Mouse (Mus musculus) cerebellum, adult 2 months (tissue): ENCODE measurements at regions not wholly inside any gene's neighbourhood (a gene's known extent, or its start where the extent isn't known, plus 50 kb on each side); places are given as distances from the start of the nearest gene placed in this dataset.
A peak's percentile ranks its signal among the peaks of the same experiment; 100 is the strongest.

Experiments used
- DNase-seq, 2 experiments: peaks; one replicate each; pipeline ENCODE4 v3.0.0; 2021
- H3K27ac ChIP-seq: fragments of 200-500 bp; 2 replicates; pipeline ENCODE4 v1.5.1; 2012; ENCODE audit warnings: low read length, control low read depth, inconsistent platforms; ENCODE audit not compliant: insufficient read depth
- H3K27me3 ChIP-seq: fragments of 200-500 bp; 2 replicates; pipeline ENCODE4 v1.6.1; 2012; ENCODE audit warnings: inconsistent platforms, mild to moderate bottlenecking, low read length, moderate library complexity; ENCODE audit not compliant: control insufficient read depth, insufficient read depth
- H3K4me1 ChIP-seq: fragments of 200-500 bp; 2 replicates; pipeline ENCODE4 v1.6.1; 2011; ENCODE audit warnings: low read length; ENCODE audit not compliant: control insufficient read depth, insufficient read depth
- H3K4me3 ChIP-seq: fragments of 200-500 bp; replicated peaks from 2 replicates; pipeline ENCODE3; 2011; ENCODE audit warnings: mild to moderate bottlenecking, low read depth, low read length, control low read depth; ENCODE audit not compliant: insufficient read depth
- CTCF ChIP-seq: fragments of 200-500 bp; IDR thresholded peaks from 2 replicates; pipeline ENCODE4 v1.5.1; 2011; ENCODE audit warnings: low read depth, mild to moderate bottlenecking, control low read depth, low read length, moderate library complexity, borderline replicate concordance; ENCODE audit not compliant: insufficient read depth
- POLR2A ChIP-seq: fragments of 200-500 bp; IDR thresholded peaks from 2 replicates; pipeline ENCODE4 v1.6.1; 2011; ENCODE audit warnings: low read length, control low read depth, borderline replicate concordance; ENCODE audit not compliant: insufficient read depth
- WGBS: fragments of 180-500 bp; shearing (Covaris S2); methylation state at CpG from one replicate; pipeline ENCODE4 v1.1.7; 2018; 5-methylcytosine and 5-hydroxymethylcytosine counted together

DNA sequence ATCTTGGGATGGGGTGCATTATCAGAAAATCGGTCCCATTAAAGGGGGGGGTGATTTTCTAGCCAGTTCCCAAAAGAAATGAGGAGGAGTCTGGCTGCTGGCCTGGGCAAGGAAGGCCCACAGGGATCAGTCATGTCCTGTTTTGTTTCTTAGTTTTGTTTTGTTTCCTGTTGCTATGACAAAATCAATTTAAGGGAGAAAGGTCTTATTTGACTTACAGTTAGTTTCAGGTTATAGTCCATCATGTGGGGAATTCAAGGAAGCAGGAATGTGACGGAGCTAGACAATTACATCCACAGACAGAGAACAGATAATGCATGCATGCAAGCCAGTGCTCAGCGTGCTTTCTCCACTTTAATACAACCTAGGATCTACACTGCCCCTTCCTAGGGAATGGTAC, 101.1 kb downstream of the Rplp1 start:
- no peak overlapping the region for H3K27ac ChIP-seq
- H3K4me1 ChIP-seq: peaks cover 10% of the 10 kb centered on the region; the same call in 1 of the 2 replicates
- TF ChIP-seq POLR2A (no peak), CTCF (no peak)
- no peak overlapping the region for H3K4me3 ChIP-seq
- 93% methylated on average over 3 of the region's 3 CpGs for whole genome bisulfite sequencing
- H3K27me3 ChIP-seq: no peaks in the 10 kb centered on the region
- DNase-seq: no peak

DNA sequence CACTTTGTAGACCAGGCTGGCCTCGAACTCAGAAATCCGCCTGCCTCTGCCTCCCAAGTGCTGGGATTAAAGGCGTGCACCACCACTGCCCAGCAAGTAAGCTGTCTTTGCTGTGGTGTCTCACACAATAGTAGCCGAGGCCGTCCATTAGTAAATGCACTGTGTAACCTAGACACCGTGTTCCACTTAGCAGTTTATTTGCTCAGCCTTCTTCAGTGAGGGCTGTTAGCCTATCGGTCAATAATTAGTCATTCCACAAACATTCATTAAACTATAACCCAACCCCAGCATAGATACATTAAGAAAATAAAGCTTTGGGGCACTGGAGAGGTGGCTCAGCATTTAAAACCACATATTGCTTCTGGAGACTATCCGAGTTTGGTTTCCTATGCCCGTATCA, 102.0 kb downstream of the Rplp1 start:
- Histone ChIP-seq H3K4me3 (no peak overlapping the region), H3K27me3 (no peaks in the 10 kb centered on the region), H3K4me1 (peaks cover 14% of the 10 kb centered on the region), H3K27ac (no peak overlapping the region)
- DNase-seq: no peak
- 99% methylated on average over 9 of the region's 9 CpGs for WGBS
- TF ChIP-seq POLR2A (no peak), CTCF (no peak)

DNA sequence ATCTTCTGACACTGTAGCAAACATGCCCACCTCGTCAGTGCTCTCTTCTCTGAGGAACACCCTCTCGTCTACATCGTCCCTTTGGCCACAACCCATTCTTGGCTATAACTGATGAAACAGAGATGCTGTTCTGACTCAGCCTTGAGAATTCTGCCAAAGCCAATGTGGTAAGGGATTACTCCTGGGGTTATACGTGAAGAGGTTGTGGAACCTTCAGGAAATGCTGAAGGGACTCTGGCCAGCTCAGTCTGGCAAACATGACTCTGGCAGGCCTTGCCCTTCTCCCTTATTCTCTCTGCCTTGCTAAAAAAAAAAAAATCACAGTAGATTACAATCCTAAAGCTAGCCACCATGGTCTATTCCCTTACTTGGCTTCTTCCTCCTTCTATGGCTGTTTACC, 103.9 kb downstream of the Rplp1 start:
- 29% methylated on average over 4 of the region's 4 CpGs for WGBS
- TF ChIP-seq CTCF: no peak
- TF ChIP-seq POLR2A: no peak

DNA sequence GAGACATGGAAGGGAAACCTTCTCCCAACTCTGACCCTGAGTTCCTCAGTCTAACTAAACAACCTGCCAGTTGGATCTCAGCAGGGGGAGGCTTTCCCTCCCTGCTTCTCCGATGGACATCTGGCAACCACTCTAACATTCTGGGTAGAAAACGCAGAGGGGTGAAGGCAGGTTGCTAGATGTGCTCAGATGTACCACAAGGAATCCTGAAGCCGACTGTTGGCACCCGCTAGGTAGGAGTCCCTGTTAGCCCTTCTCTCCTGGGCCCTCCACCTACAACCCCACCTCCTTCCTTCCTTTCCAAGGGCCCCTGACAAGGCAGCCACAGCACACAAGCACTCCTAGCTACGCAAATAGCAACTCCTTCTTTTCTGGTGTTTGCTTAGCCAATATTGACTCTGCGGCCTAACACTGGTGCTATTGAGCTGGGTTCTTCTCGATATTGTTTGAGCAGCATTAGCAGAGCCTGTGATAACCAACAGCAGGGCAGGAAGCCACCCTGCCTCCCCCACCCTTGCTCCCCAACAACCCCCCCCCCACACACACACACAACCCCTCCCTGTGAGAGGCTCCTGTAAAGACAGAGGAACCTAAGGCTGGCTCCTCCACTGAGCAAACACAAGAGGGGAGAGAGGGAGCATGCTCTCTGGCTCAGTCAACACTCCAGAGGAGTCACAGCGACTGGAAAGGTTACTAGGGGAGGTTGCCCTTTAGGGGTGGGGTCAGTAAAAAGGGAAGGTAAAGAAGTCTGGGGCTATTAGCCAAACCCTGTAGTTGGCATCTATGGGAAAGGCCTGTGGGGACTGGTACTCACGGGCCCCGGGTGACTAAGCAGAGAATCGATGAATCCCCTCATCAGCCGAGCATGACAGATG, 105.8 kb downstream of the Rplp1 start:
- whole genome bisulfite sequencing: 81% methylated on average over 12 of the region's 12 CpGs
- DNase-seq: no peak
- no peak overlapping the region for H3K4me3 ChIP-seq
- TF ChIP-seq POLR2A: no peak
- peaks cover 24% of the 10 kb centered on the region for H3K4me1 ChIP-seq
- H3K27ac ChIP-seq: no peak overlapping the region
- H3K27me3 ChIP-seq: no peaks in the 10 kb centered on the region

More for the DNA sequence above, 103.9 kb downstream of the Rplp1 start:
- Histone ChIP-seq H3K4me3 (no peak overlapping the region), H3K27me3 (no peaks in the 10 kb centered on the region), H3K4me1 (peaks cover 24% of the 10 kb centered on the region), H3K27ac (no peak overlapping the region)
- peak in 1 of 2 experiments; percentile 53 for DNase-seq

DNA sequence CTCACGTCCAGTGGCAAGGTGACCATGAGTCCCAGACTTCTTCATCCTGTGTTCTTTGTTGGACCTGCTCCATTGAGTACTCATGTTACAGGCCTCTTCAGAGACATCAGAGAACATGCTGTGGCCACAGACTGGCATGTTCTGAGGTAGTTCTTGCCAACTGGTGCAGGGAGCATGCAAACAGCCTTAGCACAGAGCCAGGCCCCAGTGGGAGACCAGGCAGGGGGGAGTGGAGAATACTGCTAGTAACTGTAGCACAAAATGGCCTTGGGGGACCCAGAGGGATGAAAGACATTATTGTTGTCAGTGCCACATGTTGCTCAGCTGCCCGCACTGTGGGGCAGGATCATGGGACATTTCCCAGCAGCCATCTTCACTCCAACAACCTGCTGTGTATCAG, 108.4 kb downstream of the Rplp1 start:
- WGBS: 82% methylated on average over 2 of the region's 2 CpGs
- Histone ChIP-seq H3K4me1 (peaks cover 21% of the 10 kb centered on the region), H3K27ac (no peak overlapping the region), H3K27me3 (no peaks in the 10 kb centered on the region), H3K4me3 (no peak overlapping the region)
- no peak for TF ChIP-seq CTCF
- no peak for TF ChIP-seq POLR2A
- peak in 1 of 2 experiments; percentile 17 for DNase-seq

DNA sequence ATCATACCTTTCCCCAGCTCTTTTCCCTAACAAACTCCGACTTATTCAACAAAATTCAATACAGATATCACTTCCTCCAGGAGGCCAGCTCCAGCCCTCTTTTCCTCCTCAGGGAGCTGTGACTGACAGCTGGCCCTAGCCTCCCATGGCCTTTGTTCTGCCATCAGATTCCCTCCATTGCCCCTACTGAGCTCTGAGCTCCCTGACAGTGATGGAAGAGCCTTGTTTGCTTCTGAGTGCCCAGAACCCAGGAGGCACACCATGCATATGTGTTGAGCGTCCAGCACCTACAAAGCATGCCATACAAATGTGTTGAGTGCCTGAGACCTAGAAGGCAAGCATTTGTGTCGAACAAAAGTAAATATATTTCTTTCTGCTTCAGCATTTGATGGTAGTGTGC, 110.8 kb downstream of the Rplp1 start:
- no peak for TF ChIP-seq POLR2A
- TF ChIP-seq CTCF: no peak
- Histone ChIP-seq H3K4me1 (peaks cover 15% of the 10 kb centered on the region), H3K4me3 (no peak overlapping the region), H3K27ac (no peak overlapping the region), H3K27me3 (no peaks in the 10 kb centered on the region)
- WGBS: 84% methylated on average over 3 of the region's 3 CpGs
- no peak for DNase-seq

DNA sequence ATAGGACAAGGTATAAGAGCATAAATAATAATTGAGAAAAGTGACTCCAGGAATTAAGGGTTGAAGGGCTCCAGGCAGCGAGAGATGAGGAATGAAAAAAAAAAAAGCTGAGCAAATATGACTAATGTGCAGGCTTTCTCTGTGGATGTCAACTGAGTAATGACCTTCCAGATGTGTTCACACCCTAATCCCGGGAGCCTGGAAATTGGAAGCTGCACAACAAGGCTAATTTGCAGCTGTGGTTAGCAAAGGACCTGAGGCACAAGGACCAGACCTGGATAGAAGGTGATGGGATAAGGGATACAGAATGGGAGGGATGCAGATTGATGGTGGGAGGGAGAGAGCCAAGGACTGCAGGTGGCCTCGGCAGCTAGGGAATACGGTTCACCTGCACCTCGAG, 111.6 kb downstream of the Rplp1 start:
- no peak for DNase-seq
- WGBS: 94% methylated on average over 5 of the region's 5 CpGs
- no peaks in the 10 kb centered on the region for H3K27me3 ChIP-seq
- TF ChIP-seq CTCF (no peak), POLR2A (no peak)
- no peak overlapping the region for H3K27ac ChIP-seq
- H3K4me1 ChIP-seq: peaks cover 12% of the 10 kb centered on the region
- no peak overlapping the region for H3K4me3 ChIP-seq

DNA sequence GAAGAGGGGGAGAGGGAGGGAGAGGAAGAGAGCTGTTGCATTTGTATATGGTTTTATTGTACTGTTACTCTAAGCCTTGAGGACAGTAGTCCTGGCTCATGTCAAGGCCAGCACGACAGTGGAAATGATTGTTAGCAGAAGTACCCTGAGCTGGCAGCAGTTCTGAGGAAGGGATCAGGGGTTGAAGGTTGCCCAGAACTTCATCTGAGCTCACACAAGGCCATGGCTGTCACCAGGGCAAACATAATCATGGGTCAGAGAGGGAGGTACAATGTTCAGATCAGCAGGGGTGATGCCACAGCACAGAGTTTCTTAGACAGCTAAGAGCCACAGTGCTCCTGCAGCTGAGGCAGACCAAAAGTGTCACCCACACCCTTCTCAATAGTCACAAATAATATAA, 114.8 kb downstream of the Rplp1 start:
- 84% methylated on average over 1 of the region's 1 CpGs for WGBS
- H3K27me3 ChIP-seq: no peaks in the 10 kb centered on the region
- H3K4me3 ChIP-seq: no peak overlapping the region
- TF ChIP-seq POLR2A: no peak
- no peak for TF ChIP-seq CTCF
- no peak for DNase-seq
- peaks cover 5% of the 10 kb centered on the region for H3K4me1 ChIP-seq
- no peak overlapping the region for H3K27ac ChIP-seq
